Mouse (Mus musculus): ENCODE results near the gene Dscam.
"Not testable (repeated sequence)": the region's sequence is repeated elsewhere in the genome, so short reads cannot be mapped to it uniquely, and the experiment has no call there.

The Dscam gene

GRCm38 (mm10) chr16:96888036-96888435 lies 282.5 kb downstream of the Dscam start:
- no peak for DNase-seq (ENCODE audit: low read depth, low spot score)

DNA sequence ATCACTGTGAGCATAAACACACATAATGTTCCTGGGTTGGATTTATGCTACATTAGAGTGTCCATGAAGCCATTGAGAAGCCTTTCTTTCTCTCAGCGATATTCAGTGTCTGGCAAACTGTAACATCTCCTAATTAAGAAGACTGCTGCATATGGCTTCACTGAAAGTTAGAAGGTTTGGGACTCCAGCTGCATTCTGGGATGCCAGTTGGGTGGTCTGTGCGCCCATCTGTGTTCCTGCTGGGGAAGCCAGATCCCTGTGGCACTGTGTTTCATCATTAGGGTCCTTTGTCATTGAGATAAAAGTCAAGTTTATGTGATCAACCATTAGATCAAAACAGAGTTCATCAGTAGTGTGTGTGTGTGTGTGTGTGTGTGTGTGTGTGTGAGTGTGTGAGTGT lies 284.7 kb downstream of the Dscam start:
- no peak for DNase-seq (ENCODE audit: low read depth, low spot score)

DNA sequence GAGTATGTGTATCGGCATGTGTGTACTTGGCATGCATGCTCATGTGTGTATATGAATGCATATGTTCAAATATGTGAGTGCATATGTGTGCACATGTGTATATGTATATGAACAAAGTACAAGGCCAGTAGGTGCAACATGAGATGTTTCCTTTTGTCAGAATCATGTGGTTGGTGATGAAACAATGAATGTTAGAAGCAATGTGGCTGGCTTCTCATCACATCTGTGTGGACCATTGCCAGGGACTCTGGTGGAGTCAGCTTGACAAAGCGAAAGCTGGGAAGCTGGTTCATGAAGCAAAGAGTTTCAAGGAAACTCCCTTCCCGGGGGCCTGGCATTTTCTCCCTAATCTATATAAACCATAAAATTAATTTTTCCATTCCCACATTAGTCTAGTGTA lies 286.0 kb downstream of the Dscam start:
- not testable (repeated sequence) for DNase-seq (ENCODE audit: low read depth, low spot score)

DNA sequence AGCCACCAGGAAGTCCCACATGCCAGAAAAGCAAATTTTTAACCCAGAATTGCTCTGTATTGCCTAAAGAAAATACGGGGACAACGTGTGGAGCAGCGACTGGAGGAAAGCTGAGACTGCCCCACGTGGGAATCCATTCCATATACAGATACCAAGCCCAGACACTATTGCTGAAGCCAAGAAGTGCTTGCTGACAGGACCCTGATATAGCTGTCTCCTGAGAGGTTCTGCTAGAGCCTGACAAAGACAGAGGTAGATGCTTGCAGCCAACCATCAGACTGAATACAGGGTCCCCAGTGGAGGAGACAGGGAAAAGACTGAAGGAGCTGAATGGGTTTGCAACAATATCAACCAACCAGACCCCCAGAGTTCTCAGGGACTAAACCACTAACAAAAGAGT lies 293.3 kb downstream of the Dscam start:
- DNase-seq (ENCODE audit: low read depth, low spot score) = no peak

- DNase-seq (ENCODE audit: low read depth, low spot score) = no peak
Measured at GRCm38 (mm10) chr16:96872799-96873198, 297.8 kb downstream of the Dscam start.

- no peak for DNase-seq (ENCODE audit: low read depth, low spot score)
Measured at GRCm38 (mm10) chr16:96857571-96857970, 313.0 kb downstream of the Dscam start.

DNA sequence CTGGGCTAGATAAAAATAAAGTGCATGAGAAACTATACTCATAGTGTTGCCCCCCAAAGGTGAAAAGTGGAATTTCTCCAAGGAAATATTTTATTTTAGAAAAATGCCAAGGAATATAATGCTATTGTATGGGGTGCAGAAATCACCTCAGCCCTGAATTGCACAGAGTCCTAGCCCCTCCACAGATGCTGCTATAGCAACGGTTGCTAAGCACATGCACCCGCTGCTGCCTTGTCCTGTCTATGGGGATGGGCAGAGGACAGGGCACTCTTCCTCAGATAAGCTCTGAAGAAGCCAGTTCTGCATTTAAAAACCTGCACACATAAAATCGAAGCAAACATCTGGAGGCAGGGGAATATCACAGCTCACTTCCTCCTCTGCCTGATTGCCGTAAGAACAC lies 315.5 kb downstream of the Dscam start:
- no peak for DNase-seq (ENCODE audit: low read depth, low spot score)

GRCm38 (mm10) chr16:96852383-96852782 lies 318.2 kb downstream of the Dscam start:
- peak; percentile 43 for DNase-seq (ENCODE audit: low read depth, low spot score)

GRCm38 (mm10) chr16:96848916-96849315 lies 321.6 kb downstream of the Dscam start:
- no peak for DNase-seq (ENCODE audit: low read depth, low spot score)

- no peak for DNase-seq (ENCODE audit: low read depth, low spot score)
Measured at GRCm38 (mm10) chr16:96846585-96846984, 324.0 kb downstream of the Dscam start.

DNA sequence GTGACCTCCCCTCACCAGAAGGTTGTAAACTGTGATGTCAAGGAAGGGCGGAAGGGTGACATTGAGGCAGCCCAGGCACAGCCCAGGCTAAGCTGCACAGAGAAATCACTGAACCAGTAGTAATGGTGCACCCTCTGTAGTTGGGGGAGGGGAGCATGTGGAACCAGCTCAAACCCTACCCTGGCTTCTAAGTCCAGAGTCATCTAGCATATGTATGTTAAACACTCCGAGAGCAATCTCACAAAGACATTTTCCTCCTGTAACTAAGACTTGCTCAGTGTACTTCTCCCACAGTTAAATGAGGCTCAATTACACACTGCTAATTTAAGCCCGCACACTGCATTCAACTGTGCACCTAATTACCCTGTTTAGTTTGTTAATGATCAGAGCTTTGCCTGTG lies 324.4 kb downstream of the Dscam start:
- peak; percentile 53 for DNase-seq (ENCODE audit: low read depth, low spot score)

GRCm38 (mm10) chr16:96845475-96846098 lies 325.0 kb downstream of the Dscam start:
- peak; percentile 84 for DNase-seq (ENCODE audit: low read depth, low spot score)

DNA sequence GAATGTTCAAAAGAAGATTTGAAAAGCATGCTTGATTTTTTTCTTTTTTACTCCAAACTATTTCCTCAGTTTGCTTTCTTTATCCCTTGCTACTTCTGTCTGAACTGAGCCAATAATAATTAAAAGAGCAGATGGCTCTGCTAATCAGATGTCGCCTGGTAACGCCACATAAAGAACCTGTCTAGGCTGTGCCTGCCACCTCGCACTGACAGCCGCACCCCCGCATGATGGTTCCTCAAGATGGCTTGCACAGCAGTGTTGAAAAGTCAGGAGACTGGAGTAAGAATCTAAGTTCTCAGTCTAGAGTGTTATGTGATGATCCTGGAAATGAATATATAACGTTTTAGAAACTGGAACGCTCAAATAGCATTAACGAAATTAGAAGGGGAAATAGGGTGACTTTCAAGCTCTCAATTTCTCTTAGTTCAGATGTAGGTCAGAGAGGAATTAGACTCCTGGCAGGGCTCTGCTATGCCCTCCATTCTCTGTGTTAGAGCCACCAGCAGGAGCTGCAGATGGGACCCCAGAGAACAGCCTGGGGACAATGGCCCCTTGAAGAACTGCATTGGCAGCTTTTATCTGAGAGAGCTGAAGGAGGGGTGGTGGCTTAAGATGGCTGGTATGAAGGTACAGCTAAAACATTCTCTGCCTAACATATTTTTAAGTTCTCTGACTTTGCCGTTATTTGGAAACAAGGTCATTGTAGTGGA lies 326.7 kb downstream of the Dscam start:
- no peak for DNase-seq (ENCODE audit: low read depth, low spot score)

DNA sequence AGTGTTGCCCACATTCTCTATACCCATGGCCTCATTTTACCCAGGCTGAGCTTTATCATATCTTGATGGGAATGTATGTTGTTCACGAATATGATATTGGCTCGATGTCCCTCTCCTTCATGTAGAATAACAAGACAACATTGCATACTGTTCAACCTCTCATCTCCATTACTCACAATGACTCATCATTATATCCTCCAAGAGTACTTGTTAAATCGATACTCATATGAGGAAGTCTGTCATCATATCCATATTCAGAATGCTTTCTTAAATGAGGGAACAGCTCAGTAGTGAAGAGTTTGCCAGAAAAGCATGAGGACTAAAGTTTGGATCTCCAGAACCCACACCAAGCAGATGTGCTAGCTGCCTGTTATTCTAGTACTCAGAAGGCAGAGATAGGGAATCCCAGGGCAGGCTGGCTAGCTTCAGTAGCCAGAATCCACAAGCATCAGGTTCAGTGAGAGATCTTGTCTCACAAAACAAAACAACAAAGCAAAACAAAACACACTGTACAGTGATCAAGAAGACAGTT lies 327.7 kb downstream of the Dscam start:
- DNase-seq (ENCODE audit: low read depth, low spot score) = no peak

DNA sequence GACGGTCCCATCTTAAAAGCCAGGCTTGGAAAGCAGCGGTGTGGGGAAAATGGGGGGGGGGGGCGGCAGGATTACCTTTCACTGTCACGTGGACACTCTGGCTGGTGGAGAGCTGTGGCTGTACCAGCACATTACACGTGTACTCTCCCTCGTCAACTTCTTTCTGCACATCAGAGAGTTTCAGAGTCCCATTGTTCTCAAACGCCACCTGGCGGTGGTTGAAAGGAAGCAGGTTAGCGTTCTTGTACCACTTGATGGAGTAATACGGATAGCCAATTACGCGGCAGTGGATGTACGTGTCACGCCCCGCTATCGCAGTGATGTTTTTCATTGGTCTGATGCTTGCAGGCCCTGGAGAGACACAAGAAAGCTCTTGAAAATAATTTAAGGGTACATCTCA lies 350.9 kb downstream of the Dscam start:
- peak; percentile 92 for DNase-seq (ENCODE audit: low read depth, low spot score)

- no peak for DNase-seq (ENCODE audit: low read depth, low spot score)
Measured at GRCm38 (mm10) chr16:96806298-96806697, 364.3 kb downstream of the Dscam start.

GRCm38 (mm10) chr16:96802636-96803035 lies 367.9 kb downstream of the Dscam start:
- no peak for DNase-seq (ENCODE audit: low read depth, low spot score)

GRCm38 (mm10) chr16:96801650-96802237 lies 368.8 kb downstream of the Dscam start:
- DNase-seq (ENCODE audit: low read depth, low spot score) = no peak

DNA sequence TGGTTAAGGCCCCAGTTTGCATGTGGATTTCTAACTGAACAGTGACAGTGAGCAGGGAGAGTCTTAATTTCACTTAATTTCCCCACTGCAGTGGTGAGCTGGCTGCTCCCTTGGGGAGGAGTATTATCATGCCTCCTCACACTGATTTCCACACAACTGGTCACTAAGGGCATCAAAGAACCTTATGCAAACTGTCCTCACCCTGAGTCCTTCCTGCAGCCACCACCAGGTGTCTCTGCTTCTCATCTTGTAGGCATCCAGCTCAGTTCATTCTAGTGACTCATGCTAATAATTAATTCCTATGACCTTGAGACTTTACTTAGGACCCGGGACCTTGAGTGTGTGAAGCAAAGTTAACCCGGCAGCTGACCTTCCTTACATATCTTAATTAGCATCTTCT lies 375.1 kb downstream of the Dscam start:
- DNase-seq (ENCODE audit: low read depth, low spot score) = peak; percentile 15

GRCm38 (mm10) chr16:96791307-96791706 lies 379.2 kb downstream of the Dscam start:
- DNase-seq (ENCODE audit: low read depth, low spot score) = no peak

DNA sequence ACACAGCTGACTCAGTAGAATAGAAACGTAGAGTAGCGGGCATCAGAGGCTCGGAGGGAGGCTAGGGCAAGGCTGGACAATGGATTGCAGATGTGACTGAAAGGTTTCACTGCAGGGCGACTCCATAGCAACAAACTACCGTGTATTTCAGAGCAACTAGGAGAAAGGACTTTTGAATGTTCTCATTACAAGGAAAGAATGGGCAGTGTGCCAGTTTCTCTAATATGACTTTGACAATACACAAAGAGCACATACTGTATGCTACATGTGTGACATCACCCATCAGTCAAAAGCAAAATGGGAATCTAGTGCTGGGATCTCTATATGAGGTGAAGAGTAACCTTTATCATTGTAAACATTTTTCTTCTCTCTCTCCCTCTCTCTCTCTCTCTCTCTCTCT lies 382.3 kb downstream of the Dscam start:
- no peak for DNase-seq (ENCODE audit: low read depth, low spot score)

GRCm38 (mm10) chr16:96779021-96779420 lies 391.5 kb downstream of the Dscam start:
- DNase-seq (ENCODE audit: low read depth, low spot score) = no peak

- DNase-seq (ENCODE audit: low read depth, low spot score) = no peak
Measured at GRCm38 (mm10) chr16:96774245-96774644, 396.3 kb downstream of the Dscam start.
